Mouse (Mus musculus) forebrain, embryonic 12.5 days (tissue): ENCODE measurements around the gene Polg. TPM values are rescaled to one million over a fixed set of nuclear protein-coding genes. Genes with fewer than 3 reads are reported as not detected.

ENCODE experiments used
- ATAC-seq: fragments of 200-750 bp; cut with Nextera tagmentation; 2 replicates; pipeline ENCODE4 v1.8.0; 2017; ENCODE audit warnings: moderate TSS enrichment; ENCODE audit not compliant: low FRiP score
- H3K27ac ChIP-seq: fragments of 300-500 bp; sonication (generic); 2 replicates; pipeline ENCODE4 v1.5.1; 2016; ENCODE audit warnings: mild to moderate bottlenecking
- H3K27me3 ChIP-seq: fragments of 300-500 bp; sonication (generic); 2 replicates; pipeline ENCODE4 v1.6.1; 2016; ENCODE audit warnings: mild to moderate bottlenecking
- H3K36me3 ChIP-seq: fragments of 300-500 bp; sonication (generic); replicated peaks from 2 replicates; pipeline ENCODE4 v1.6.1; 2016; ENCODE audit warnings: mild to moderate bottlenecking
- H3K4me1 ChIP-seq: fragments of 300-500 bp; sonication (generic); 2 replicates; pipeline ENCODE4 v1.6.1; 2016
- H3K4me2 ChIP-seq: fragments of 300-500 bp; sonication (generic); 2 replicates; pipeline ENCODE4 v1.6.1; 2016; ENCODE audit warnings: mild to moderate bottlenecking, moderate library complexity
- H3K4me3 ChIP-seq: fragments of 300-500 bp; sonication (generic); replicated peaks from 2 replicates; pipeline ENCODE4 v1.5.1; 2016; ENCODE audit warnings: mild to moderate bottlenecking
- H3K9ac ChIP-seq: fragments of 300-500 bp; sonication (generic); 2 replicates; pipeline ENCODE4 v1.6.1; 2016; ENCODE audit warnings: mild to moderate bottlenecking
- H3K9me3 ChIP-seq: fragments of 300-500 bp; sonication (generic); 2 replicates; pipeline ENCODE4 v1.6.1; 2016
- WGBS: fragments of 180-500 bp; shearing (Covaris S2); methylation state at CpG from one replicate; pipeline ENCODE4 v1.1.7; 2016; 5-methylcytosine and 5-hydroxymethylcytosine counted together
- polyA plus RNA-seq: library from polyadenylated mRNA; unstranded; fragments of >200 nt; fragmentation: Nextera tagmentation; extraction: Ambion mirVana; gene quantifications from 2 replicates; pipeline ENCODE4 v1.2.1, GENCODE M21; 2016

Polg gene
- polyA plus RNA-seq, 1 experiment from 2014 or later, result 41.7 TPM

- peak overlapping the region; percentile 95 for H3K4me3 ChIP-seq
- ATAC-seq, result no peak
- H3K4me2 ChIP-seq, result peak overlapping the region; percentile 94
- peak overlapping the region; percentile 100 for H3K9ac ChIP-seq
- H3K4me1 ChIP-seq, result peaks cover 80% of the 10 kb centered on the region
- WGBS, result under 1% methylated on average over 79 of the region's 79 CpGs
- no peaks in the 10 kb centered on the region for H3K9me3 ChIP-seq
- peaks cover 32% of the 10 kb centered on the region for H3K27me3 ChIP-seq
- H3K36me3 ChIP-seq, result peaks cover 50% of the 10 kb centered on the region
- peak overlapping the region; percentile 100 for H3K27ac ChIP-seq
These were observed 42.4 kb upstream of the Polg start for GRCm38 (mm10) chr7:79508280-79509234.

- Histone ChIP-seq H3K36me3 (peaks cover 53% of the 10 kb centered on the region), H3K27me3 (peaks cover 37% of the 10 kb centered on the region), H3K9ac (peak overlapping the region; percentile 100), H3K4me2 (peak overlapping the region; percentile 94), H3K4me1 (peaks cover 79% of the 10 kb centered on the region), H3K9me3 (no peaks in the 10 kb centered on the region), H3K27ac (peak overlapping the region; percentile 100), H3K4me3 (peak overlapping the region; percentile 95)
- WGBS, result 5% methylated on average over 1 of the region's 1 CpGs
- ATAC-seq, result no peak
These were observed 41.6 kb upstream of the Polg start for GRCm38 (mm10) chr7:79507756-79508155.

- H3K4me3 ChIP-seq, result peak overlapping the region; percentile 95
- peaks cover 55% of the 10 kb centered on the region for H3K36me3 ChIP-seq
- H3K27ac ChIP-seq, result peak overlapping the region; percentile 100
- under 1% methylated on average over 11 of the region's 11 CpGs for WGBS
- no peak for ATAC-seq
- peaks cover 37% of the 10 kb centered on the region; the same call in 1 of the 2 replicates for H3K27me3 ChIP-seq
- peak overlapping the region; percentile 100 for H3K9ac ChIP-seq
- peaks cover 79% of the 10 kb centered on the region for H3K4me1 ChIP-seq
- peak overlapping the region; percentile 94 for H3K4me2 ChIP-seq
- H3K9me3 ChIP-seq, result no peaks in the 10 kb centered on the region
These were observed 41.0 kb upstream of the Polg start for GRCm38 (mm10) chr7:79507101-79507705.

GRCm38 (mm10) chr7:79506531-79507090 lies 40.4 kb upstream of the Polg start:
- WGBS, result under 1% methylated on average over 6 of the region's 6 CpGs
- H3K9me3 ChIP-seq, result no peaks in the 10 kb centered on the region
- ATAC-seq, result no peak
- H3K4me1 ChIP-seq, result peaks cover 79% of the 10 kb centered on the region
- peaks cover 39% of the 10 kb centered on the region; the same call in 1 of the 2 replicates for H3K27me3 ChIP-seq
- peak overlapping the region; percentile 100 for H3K9ac ChIP-seq
- peak overlapping the region; percentile 94 for H3K4me2 ChIP-seq
- peak overlapping the region; percentile 95 for H3K4me3 ChIP-seq
- H3K36me3 ChIP-seq, result peaks cover 61% of the 10 kb centered on the region
- peak overlapping the region; percentile 100 for H3K27ac ChIP-seq

- H3K9ac ChIP-seq, result peak overlapping the region; percentile 100
- H3K27me3 ChIP-seq, result peaks cover 45% of the 10 kb centered on the region; the same call in 1 of the 2 replicates
- H3K4me2 ChIP-seq, result peak overlapping the region; percentile 94
- peaks cover 76% of the 10 kb centered on the region for H3K4me1 ChIP-seq
- H3K9me3 ChIP-seq, result no peaks in the 10 kb centered on the region
- peak overlapping the region; percentile 95 for H3K4me3 ChIP-seq
- under 1% methylated on average over 28 of the region's 28 CpGs for WGBS
- H3K27ac ChIP-seq, result peak overlapping the region; percentile 100
- H3K36me3 ChIP-seq, result peaks cover 64% of the 10 kb centered on the region
- peak; percentile 80 for ATAC-seq
These were observed 39.8 kb upstream of the Polg start for GRCm38 (mm10) chr7:79505876-79506530.

GRCm38 (mm10) chr7:79505376-79505775 lies 39.2 kb upstream of the Polg start:
- Histone ChIP-seq H3K27me3 (peaks cover 47% of the 10 kb centered on the region; the same call in 1 of the 2 replicates), H3K4me3 (peak overlapping the region; percentile 95), H3K9me3 (no peaks in the 10 kb centered on the region), H3K27ac (peak overlapping the region; percentile 100), H3K4me2 (peak overlapping the region; percentile 94), H3K4me1 (peaks cover 70% of the 10 kb centered on the region), H3K9ac (peak overlapping the region; percentile 100), H3K36me3 (peaks cover 58% of the 10 kb centered on the region)
- no peak for ATAC-seq
- WGBS, result under 1% methylated on average over 22 of the region's 22 CpGs

GRCm38 (mm10) chr7:79504723-79505122 lies 38.6 kb upstream of the Polg start:
- H3K4me3 ChIP-seq, result peak overlapping the region; percentile 95
- ATAC-seq, result peak; percentile 88
- H3K9me3 ChIP-seq, result no peaks in the 10 kb centered on the region
- H3K9ac ChIP-seq, result peak overlapping the region; percentile 100
- peaks cover 48% of the 10 kb centered on the region; the same call in 1 of the 2 replicates for H3K27me3 ChIP-seq
- H3K4me1 ChIP-seq, result peaks cover 69% of the 10 kb centered on the region
- peaks cover 52% of the 10 kb centered on the region for H3K36me3 ChIP-seq
- under 1% methylated on average over 36 of the region's 42 CpGs for WGBS
- H3K4me2 ChIP-seq, result peak overlapping the region; percentile 94
- H3K27ac ChIP-seq, result peak overlapping the region; percentile 100

- Histone ChIP-seq H3K36me3 (peaks cover 42% of the 10 kb centered on the region), H3K27me3 (peaks cover 55% of the 10 kb centered on the region; the same call in 1 of the 2 replicates), H3K27ac (peak overlapping the region; percentile 100), H3K4me3 (peak overlapping the region; percentile 95), H3K4me1 (peaks cover 65% of the 10 kb centered on the region), H3K4me2 (peak overlapping the region; percentile 94), H3K9me3 (no peaks in the 10 kb centered on the region), H3K9ac (peak overlapping the region; percentile 100)
- no peak for ATAC-seq
- WGBS, result 0% methylated on average over 5 of the region's 5 CpGs
These were observed 37.6 kb upstream of the Polg start for GRCm38 (mm10) chr7:79503656-79504250.

GRCm38 (mm10) chr7:79503103-79503455 lies 36.9 kb upstream of the Polg start:
- peaks cover 55% of the 10 kb centered on the region; the same call in 1 of the 2 replicates for H3K27me3 ChIP-seq

GRCm38 (mm10) chr7:79502152-79503102 lies 36.3 kb upstream of the Polg start:
- peak overlapping the region; percentile 95 for H3K4me3 ChIP-seq
- peaks cover 63% of the 10 kb centered on the region for H3K4me1 ChIP-seq
- peak overlapping the region; percentile 100 for H3K9ac ChIP-seq

More at GRCm38 (mm10) chr7:79503103-79503455, 36.9 kb upstream of the Polg start:
- ATAC-seq, result no peak
- peak overlapping the region; percentile 100 for H3K27ac ChIP-seq
- peak overlapping the region; percentile 95 for H3K4me3 ChIP-seq
- peak overlapping the region; percentile 94 for H3K4me2 ChIP-seq
- H3K9ac ChIP-seq, result peak overlapping the region; percentile 100
- 7% methylated on average over 6 of the region's 6 CpGs for WGBS
- H3K36me3 ChIP-seq, result peaks cover 35% of the 10 kb centered on the region
- peaks cover 63% of the 10 kb centered on the region for H3K4me1 ChIP-seq
- H3K9me3 ChIP-seq, result no peaks in the 10 kb centered on the region

More at GRCm38 (mm10) chr7:79502152-79503102, 36.3 kb upstream of the Polg start:
- 4% methylated on average over 10 of the region's 10 CpGs for WGBS
- ATAC-seq, result no peak
- Histone ChIP-seq H3K4me2 (peak overlapping the region; percentile 94), H3K36me3 (peaks cover 29% of the 10 kb centered on the region), H3K27me3 (peaks cover 55% of the 10 kb centered on the region; the same call in 1 of the 2 replicates), H3K9me3 (no peaks in the 10 kb centered on the region), H3K27ac (peak overlapping the region; percentile 100)
